Mouse (Mus musculus) lung, postnatal 0 days (tissue): Measurements from ENCODE around the gene Nab1.

ENCODE experiments used
- CTCF ChIP-seq: IDR thresholded peaks from 2 replicates; pipeline ENCODE4 v1.5.1; 2016; ENCODE audit warnings: antibody characterized with exemption, mild to moderate bottlenecking
- EP300 ChIP-seq: IDR thresholded peaks from 2 replicates; pipeline ENCODE4 v1.6.1; 2016; ENCODE audit warnings: antibody characterized with exemption, mild to moderate bottlenecking, control low read depth

- no peak for TF ChIP-seq EP300
- TF ChIP-seq CTCF = no peak
Measured at GRCm38 (mm10) chr1:52498786-52499450, 1.6 kb downstream of the Nab1 start.
